Mouse (Mus musculus) megakaryocyte progenitor cell, adult 5-6 weeks (primary cell): ENCODE results near the gene Apom. TPM values are rescaled to one million over a fixed set of nuclear protein-coding genes. Genes with fewer than 3 reads are reported as not detected.
A peak's percentile ranks its signal among the peaks of the same experiment; 100 is the strongest.

ENCODE experiments used
- ATAC-seq: replicated peaks from 2 replicates; pipeline ENCODE4 v1.8.0; 2016; ENCODE audit warnings: mild to moderate bottlenecking, moderate TSS enrichment, inconsistent platforms; ENCODE audit not compliant: poor library complexity
- total RNA-seq, 2 experiments: library from RNA; stranded (forward) in 1 of 2; stranded (reverse) in 1 of 2; fragments of 157-497, 149-512 nt in 1 of 2; fragments of 200-1000 nt in 1 of 2; gene quantifications; 2 replicates each; pipeline versions ENCODE4 v1.2.3 to v1.2.4; 2015 to 2017

The Apom gene
- not detected in 2 replicates for total RNA-seq (2015)
- not detected in 2 replicates for total RNA-seq (2017)

DNA sequence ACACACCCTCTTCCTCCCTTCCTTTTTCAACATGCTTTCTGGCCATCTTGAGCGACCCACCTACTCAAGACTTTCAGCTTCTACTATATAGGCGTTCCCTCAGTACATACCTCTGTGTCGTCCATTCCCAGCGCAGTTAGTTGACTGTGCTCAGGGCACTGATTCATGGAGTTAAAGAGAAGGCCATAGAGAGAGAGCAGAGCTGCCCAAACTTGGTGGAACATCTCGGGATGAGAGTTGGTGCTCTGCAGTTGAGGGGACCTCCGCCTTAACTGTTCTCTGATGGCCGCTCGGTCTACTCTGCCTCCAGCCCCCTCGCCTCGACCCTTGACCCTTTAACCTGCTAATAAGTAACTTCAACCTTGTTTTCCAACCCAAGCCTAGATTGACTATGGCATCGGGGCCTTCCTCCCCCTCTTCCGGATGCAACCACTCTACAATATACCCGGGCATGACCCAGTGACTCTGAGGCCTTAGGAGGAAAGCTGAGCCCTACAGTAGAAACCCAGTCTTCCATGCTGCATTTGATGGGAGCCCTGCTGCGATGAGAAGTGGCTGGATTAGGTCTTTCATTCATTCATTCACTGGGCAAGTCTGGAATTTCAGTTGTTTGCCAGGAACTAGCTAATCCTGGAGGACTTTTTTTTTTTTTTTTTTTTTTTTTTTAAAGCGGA lies at the start of gene Apom:
Gene Apom (minus strand): TSS at position 551 of the 674 bp plus-strand sequence.
- ATAC-seq: no peak

DNA sequence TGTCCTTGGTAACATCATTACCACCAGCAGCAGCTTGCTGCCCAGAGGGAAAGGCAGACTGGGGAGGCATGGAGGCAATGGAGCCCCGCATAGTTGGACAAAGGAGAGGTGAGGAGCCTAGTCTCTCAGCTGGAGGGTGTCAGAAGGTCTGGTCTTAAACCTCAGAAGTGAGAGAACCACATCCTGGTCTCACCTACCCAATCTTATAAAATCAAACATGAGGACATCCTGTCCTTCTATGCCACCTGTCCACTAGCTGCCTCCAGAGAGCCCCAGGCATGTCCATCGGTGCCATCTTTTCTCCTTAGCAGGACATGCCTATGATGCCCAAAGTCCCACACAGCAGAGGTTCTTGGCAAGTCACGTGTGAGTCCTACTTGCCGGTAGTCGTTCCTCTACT lies 48.2 kb upstream of the Apom start:
- no peak for ATAC-seq

DNA sequence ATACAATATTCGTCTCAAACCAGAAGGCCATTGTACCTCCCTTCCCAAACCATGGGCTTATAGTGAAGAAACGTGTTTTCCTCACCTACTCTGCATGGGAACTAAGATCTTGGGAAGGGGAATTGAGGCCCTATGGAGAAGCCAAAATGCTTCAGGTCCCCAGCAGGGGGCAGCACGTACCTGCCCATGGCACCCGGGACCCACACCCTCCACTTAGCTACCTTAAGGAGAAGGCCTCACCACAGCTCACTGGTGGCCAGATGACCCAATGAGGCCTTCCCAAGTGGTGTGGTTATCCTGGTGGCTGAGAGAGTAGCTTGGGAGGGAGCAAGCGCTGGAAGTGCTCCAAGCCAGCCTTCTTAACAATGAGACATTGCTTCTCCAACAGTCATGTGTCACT lies 46.7 kb upstream of the Apom start:
- ATAC-seq: peak; percentile 97

DNA sequence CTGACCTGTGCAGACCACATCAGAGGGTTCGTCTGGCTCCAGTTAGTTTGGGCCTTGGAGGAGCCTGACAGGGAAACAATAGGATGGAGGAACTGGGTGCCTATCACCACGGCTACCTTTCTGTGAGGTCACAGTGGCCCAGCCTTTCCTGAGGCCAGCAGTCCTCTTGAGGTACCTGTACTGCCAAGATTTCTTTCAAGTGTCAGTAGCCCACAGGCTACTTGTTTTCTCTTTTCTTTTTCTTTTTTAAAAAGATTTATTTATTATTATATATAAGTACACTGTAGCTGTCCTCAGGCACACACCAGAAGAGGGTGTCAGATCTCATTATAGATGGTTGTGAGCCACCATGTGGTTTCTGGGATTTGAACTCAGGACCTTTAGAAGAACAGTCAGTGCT lies 44.1 kb upstream of the Apom start, which contains the start of gene Aif1:
Gene Aif1 (minus strand): TSS at position 101 of the 400 bp plus-strand sequence.
- ATAC-seq: no peak

DNA sequence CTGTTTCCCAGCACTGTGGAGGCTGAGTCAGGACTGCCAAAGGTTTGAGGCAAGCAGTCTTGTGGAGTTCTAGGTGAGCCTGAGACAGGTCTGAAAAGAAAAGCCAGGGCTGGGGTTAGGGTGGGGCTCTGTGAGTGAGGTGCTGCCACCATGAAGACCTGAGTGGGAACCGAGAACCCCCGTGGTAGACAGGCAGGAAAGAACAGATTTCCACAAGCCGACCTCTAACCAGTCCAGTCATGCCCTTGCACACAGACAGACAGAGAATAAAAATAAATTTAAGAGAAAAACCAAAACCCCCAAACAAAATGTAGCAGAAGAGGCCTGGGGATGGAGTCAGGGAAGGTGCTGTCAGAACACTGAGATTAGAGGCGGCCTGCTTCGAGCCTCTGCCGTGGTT lies 43.5 kb upstream of the Apom start:
- no peak for ATAC-seq

DNA sequence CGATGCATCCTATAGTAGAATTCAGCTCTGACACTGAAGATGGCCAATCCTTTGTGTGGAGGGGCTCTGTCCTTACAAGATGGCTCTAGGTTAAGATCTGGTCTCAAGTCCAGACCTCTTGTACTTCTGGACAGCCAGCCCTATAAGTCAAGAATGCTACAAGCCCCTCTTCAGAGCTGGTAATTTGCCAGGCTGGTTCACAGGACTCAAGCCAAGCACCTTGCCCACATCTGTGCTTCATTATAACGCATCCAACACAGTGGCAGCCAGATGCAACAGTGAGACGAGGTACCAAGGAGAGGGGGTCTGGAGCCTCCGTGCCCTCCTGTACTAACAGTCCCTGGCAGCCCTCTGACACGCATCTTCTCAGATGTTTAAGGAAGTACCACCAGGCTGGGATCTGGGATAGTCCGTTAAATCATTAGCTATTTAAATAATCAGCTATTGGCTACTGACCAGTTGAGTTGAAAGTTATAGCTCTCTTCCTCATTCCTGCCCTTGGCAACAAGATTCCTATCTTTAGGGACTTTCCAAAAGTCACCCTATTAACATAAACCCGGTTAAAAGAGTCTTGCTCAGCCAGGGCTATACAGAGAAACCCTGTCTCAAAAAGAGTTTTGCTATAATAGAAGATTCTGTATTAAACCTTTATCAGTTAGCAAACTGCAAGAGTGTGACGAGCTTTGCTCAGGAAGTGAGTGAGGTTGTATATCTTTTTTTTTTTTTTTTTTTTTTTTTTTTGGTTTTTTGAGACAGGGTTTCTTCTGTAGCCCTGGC lies 42.5 kb upstream of the Apom start:
- ATAC-seq: no peak

DNA sequence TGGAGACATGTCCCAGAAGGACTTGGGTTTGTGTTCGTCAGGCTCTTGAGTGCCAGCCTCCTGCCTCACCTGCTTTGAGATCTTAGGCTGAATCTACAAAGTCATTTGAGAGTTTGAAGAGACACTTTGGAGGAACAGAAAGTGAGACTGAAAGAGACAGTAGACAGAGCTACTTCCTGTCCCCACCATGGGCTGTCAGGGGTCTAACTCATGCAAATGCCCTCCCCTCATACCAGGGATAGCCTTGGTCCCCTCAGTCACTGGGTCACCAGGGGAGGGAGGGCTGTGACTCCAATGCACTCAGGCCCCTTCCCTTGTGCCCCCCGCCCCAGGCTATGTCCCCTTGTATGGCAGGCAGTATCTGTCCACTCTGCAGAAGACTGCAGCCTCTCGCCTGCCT lies 41.5 kb upstream of the Apom start:
- peak; percentile 27; the same call in 1 of the 2 replicates for ATAC-seq

DNA sequence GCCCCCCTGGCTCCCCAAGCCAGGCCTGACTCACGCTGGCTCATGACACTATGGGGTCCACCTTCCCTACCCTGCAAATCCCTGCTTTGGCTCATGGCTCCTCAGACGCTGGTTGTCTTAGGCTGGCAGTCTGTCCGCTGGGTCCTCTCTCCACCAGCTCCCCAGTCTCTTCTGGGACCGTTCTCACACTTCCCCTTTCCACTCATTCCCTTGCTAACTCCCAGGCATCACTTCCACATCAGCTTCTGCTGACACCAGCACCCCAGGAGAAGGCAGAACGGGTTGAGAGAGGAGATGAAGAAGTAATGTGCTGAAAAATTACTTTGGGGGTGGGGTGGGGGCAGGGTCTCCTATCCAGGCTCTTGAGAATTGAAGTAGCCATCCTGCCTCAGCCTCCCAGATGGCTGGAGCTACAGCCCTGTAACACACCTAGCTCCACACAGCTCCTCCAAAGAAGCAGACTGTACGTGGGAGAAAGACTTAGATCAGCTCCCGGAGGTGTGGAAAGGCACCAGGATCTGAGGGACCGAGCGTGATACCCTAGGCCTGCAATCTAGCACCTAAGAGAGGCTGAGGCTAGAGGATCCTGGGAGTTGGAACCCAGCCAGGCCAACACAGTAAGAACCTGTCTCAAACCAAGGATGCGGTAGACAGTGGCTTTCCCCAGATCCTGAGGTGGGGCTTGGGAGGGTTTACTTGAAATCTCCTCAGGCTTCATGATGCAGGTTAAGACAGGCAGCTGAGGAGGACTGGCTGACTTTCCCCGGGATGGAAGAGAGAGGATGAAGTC lies 40.8 kb upstream of the Apom start:
- ATAC-seq: peak; percentile 68

DNA sequence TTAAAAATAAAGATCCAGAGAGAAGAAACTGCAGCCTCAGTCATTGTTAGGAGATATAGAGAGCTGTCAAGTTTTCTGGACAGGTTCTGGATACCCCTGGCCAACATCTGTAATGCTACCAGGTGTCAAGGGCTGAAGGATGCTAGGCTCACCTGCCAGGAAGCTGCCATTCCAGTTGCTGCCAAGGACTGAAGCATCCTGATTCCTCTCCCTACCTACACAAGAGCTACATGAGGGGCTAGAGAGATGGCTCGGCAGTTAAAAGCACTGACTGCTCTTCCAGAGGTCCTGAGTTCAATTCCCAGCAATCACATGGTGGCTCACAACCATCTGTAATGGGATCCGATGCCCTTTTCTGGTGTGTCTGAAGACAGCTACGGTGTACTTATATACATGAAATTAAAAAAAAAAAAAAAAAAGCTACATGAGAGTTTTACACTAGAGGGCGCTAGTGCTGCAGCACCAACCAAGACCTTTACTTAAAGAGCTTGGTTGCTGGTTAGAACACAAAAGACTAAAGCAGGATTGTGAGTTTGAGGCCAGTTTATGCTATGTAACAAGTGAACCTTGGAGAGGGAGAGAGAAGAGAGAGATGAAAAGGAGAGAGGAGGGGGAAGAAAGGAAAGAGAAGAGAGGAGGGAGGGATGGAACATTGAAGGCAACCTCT lies 36.8 kb upstream of the Apom start:
- no peak for ATAC-seq

DNA sequence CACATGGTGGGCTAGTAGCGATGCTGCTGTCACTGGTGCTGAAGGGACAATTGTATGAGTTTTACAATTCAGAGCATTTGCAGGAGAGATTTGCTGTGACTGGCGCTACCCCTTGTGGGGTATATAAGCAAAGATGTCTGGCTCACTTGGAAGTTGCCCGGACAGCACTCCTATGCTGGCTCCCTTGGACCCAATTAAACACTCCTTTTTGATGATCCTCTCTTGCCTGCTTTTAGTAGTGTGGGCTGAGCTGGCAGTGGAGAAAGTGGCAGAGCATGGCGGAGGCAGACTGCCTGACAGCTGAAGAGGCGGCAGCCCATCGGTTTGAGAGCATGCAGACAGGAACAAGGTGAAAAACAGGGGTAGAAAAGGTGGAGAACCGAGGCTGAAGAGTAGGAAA lies 35.9 kb upstream of the Apom start:
- no peak for ATAC-seq

DNA sequence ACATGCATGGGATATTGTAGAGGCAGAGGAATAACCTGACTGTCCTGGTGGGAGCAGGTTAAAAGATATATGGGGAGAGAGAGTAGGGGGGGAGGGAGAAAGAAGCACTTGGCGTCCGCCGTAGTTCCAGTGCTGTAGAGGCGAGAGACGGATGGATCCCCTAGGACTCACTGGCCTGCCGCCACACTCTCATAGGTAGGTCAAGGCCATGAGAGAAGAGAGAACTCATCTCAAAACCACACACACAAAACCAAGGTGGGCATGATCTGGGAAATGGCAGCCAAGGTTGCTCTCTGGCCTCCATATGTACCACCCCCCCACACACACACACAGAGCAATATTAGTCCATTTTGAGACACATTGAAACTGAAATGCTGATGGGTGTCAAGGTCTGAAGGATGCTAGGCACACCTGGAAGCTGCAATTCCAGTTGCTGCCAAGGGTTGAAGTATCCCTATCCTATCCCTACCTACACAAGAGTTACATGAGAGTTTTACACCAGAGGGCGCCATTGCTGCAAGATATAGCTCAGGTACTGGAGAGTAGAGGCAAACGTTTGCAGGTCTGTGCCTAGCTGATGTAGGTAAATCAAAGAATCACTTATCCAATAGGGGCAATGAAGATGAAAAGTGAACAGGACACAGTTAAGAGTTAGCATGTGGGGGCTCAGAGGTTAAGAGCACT lies 34.6 kb upstream of the Apom start:
- ATAC-seq: peak; percentile 29

DNA sequence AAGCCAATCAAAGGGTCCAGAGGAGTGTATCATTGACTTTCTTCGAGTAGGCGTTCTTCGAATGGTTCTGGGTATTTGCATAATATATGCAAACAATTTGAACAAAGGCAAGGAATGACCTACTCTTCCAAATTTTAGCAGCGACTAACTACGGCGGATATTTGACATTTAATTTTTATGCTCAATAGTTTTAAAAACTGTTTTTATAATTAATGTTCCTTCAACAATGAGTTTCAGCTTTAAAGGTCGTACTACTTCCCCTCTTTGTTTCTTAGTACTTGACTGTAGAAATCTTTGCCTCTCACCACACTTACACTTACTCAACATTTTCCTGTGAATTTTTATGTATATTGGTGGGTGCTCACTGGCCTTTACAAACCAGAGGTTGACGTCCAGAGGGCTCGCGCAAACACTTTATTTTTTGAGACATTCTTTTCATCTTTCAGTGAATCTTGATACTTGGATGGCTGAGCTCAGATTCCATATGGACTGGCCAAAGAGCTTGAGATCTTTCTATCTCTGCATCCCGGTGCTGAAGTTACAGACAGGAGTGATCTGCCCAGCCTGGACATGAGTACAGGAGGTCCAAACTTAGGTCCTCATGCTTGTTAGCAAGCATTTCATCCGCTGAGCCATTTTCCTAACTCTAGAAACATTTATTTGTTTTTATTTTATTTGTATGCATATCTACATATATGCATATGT lies 33.8 kb upstream of the Apom start:
- no peak for ATAC-seq

DNA sequence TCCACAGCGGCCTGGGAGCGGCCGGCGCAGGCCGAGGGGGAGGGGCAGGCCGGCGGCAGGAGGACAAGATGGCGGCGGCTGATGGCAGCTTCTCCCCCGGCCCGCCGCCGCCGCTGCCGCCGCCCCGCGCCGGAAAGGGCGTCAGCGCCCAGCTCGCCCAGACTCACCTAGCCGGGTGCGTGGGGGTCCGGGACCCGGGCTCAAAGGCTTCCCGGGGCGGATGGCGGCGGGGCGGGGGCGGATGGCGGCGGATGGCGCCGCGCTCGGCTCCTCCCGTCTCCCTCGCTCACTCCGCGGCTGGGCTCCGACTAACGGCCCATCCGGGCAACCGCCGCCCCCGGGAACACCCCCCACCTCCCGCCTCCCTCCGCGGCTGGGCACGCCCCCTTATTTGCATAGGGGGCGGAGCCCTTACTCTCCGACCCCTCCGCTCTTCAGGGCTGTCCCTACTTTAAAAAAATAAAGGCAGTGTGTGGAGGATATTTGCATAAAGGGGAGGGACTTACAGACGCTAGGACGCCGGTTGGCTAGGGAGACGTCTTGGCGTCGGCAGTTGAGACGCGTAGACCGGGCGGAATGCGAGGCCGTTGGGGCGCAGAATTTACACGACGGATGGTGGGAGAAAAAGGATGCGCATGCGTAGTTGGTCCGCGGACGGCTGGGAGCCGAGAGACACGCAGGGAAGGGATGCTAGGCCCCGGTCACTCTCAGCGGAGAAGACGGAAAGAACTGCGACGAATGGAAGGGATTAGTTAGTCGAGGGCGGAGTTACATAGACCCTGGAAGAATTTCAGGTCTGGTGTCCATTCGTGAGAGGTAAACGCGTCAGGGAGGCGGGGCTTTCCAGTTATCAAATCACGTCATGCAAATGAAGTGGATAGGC lies 33.0 kb upstream of the Apom start, which contains the start of gene Prrc2a:
Gene Prrc2a (minus strand): TSS at position 330 of the 883 bp plus-strand sequence.
- ATAC-seq: peak; percentile 85

DNA sequence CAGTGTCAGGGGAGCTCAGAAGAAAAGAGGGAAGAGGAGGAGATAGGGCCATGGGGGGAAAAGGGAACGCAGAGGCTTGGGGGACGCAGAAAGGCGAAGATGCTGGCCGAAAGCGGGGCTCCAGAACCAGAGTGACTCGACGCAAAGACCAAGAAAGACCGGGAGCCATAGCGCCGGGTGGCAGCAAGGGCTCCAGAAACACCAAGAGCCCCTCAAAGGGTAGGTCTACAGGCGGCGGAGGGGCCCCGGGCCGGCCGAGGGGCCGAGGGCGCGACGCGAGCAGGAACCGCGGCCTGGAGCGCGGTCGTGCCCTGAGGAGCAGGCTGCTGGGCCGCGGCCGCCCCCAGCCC lies 32.3 kb upstream of the Apom start:
- ATAC-seq: no peak

DNA sequence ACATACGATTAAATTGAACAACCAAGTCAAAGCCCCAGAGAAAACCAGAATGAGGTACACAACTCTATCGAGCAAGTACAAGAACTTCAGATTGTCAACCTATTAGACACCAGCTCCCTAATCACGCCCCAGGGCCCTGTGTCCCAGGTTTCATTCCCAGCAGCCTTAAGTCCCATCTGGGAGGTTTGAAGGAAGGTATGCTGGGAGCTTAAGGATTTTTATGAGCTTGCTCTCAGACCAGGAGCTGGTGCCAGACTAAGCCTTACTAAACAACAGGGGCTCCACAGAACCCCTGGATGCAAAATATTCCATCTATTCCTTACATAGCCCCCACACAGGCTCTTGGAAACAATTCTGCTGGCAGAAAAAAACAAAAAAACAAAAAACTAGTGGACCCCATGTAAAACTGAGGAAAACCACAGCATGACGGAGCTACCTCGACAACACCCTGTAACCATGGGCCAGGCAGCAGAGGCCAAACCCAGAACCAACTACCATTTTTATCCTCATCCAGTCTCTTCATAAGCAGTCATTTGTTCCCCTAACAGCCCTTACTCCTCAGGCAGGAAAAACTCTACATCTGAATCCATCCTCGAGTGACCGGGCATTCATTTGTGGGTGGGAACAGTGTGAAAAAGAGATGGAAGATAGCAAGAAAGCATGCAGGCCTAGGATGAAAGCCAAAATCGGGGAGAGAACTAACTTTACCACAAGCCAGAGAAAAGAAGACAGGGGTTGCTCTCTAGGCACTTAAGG lies 31.7 kb upstream of the Apom start:
- ATAC-seq: no peak

DNA sequence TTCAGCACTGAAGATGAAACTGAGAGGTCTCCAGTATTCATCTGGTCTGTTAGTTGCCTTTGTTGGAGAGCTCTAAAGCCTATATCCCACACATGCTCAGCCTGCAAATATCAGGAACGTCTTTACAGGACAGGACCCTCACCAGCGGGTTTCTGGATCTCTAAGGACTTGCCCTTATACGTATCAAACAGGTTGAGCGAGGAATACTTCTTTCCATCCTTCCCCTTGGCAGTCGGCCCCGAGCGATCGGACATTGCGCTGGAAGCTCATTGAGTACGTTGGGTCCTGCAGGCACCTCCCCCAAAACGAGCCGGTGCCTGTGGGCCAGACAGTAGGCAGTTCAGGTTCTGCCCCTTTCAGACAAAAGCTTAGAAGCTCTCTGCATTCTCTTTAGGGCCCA lies 30.9 kb upstream of the Apom start:
- ATAC-seq: no peak

DNA sequence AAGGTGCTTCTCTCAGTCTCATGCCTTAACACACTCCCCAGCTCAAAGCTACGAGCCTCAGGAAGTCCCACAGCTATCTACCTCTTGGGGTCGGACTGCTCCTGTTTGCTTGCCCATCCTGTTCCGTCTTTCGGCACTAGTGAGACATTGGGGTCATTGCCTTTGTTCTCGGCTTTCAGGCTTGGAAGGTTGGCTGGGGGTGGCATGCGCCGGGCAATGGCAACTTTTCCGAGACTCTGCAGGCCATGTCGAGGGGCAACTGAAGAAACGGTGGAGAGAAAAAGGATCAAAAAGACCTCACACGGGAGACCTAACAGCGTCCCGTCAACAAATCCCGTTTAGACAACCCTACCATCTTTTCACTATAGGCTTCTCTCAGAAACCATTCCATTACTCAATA lies 30.3 kb upstream of the Apom start:
- ATAC-seq: no peak

DNA sequence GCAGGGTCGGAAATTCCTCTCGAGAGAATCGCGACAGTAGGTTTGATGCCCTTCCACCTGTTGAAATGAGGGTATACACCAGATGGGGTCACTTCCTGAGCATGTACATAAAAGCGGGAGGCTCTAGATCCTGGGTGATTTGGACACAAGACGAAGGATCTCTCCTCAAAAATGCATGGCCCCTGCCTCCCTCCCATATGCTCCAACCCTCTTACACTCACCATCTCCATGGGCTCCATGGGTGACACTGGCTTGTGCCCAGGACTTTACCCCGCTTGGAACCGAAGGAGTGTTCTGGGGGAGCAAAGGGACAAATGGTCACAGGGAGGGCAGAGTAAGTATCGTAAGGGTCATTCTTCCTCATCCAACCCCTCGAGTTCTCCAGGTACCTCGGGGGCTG lies 29.6 kb upstream of the Apom start:
- no peak for ATAC-seq
